Mouse (Mus musculus): ENCODE results near the gene Lrrc66.

GRCm38 (mm10) chr5:73669386-73669785 lies 37.1 kb upstream of the Lrrc66 start:
- TF ChIP-seq POLR2A (IDR thresholded peaks at IDR 0.05; ENCODE audit: extremely low read depth, insufficient read depth, low read length) (no peak), CTCF (IDR thresholded peaks at IDR 0.05; ENCODE audit: low read depth, low read length) (no peak)
